Mouse (Mus musculus) forebrain, postnatal 0 days (tissue): Measurements from ENCODE around the gene Nfkbia. TPM values are rescaled to one million over a fixed set of nuclear protein-coding genes. Genes with fewer than 3 reads are reported as not detected.

Experiments used
- ATAC-seq: fragments of 200-750 bp; cut with Nextera tagmentation; 2 replicates; pipeline ENCODE4 v1.8.0; 2017; ENCODE audit warnings: mild to moderate bottlenecking, moderate library complexity
- DNase-seq: peaks from one replicate; pipeline ENCODE4 v3.0.0-alpha.2; 2015
- H3K27ac ChIP-seq: fragments of 300-500 bp; sonication (generic); 2 replicates; pipeline ENCODE4 v1.5.1; 2014; ENCODE audit warnings: low read depth, mild to moderate bottlenecking, antibody characterized with exemption, low read length, moderate library complexity, mixed read lengths
- H3K27me3 ChIP-seq: fragments of 300-500 bp; sonication (generic); 2 replicates; pipeline ENCODE4 v1.6.1; 2014; ENCODE audit warnings: mild to moderate bottlenecking, low read length, mixed read lengths; ENCODE audit not compliant: insufficient read depth
- H3K36me3 ChIP-seq: fragments of 300-500 bp; sonication (generic); 2 replicates; pipeline ENCODE4 v1.6.1; 2014; ENCODE audit warnings: mild to moderate bottlenecking, moderate library complexity; ENCODE audit not compliant: insufficient read depth
- H3K4me1 ChIP-seq: fragments of 300-500 bp; sonication (generic); 2 replicates; pipeline ENCODE4 v1.6.1; 2014; ENCODE audit warnings: antibody characterized with exemption; ENCODE audit not compliant: insufficient read depth
- H3K4me2 ChIP-seq: fragments of 300-500 bp; sonication (generic); 2 replicates; pipeline ENCODE4 v1.6.1; 2014; ENCODE audit warnings: low read depth, mild to moderate bottlenecking, moderate library complexity
- H3K4me3 ChIP-seq: fragments of 300-500 bp; sonication (generic); 2 replicates; pipeline ENCODE4 v1.5.1; 2014; ENCODE audit warnings: low read depth, low read length, mixed read lengths
- H3K9ac ChIP-seq: fragments of 300-500 bp; sonication (generic); 2 replicates; pipeline ENCODE4 v1.6.1; 2014; ENCODE audit warnings: mild to moderate bottlenecking
- H3K9me3 ChIP-seq: fragments of 300-500 bp; sonication (generic); 2 replicates; pipeline ENCODE4 v1.6.1; 2016; ENCODE audit warnings: low read length
- CTCF ChIP-seq: sonication (generic); IDR thresholded peaks from 2 replicates; pipeline ENCODE4 v1.5.1; 2016; ENCODE audit warnings: antibody characterized with exemption, control low read depth, low read depth
- WGBS: fragments of 180-500 bp; shearing (Covaris S2); extraction: QIAGEN DNeasy Blood & Tissue Kit; methylation state at CpG from one replicate; pipeline ENCODE4 v1.1.7; 2014; 5-methylcytosine and 5-hydroxymethylcytosine counted together
- polyA plus RNA-seq: library from polyadenylated mRNA; unstranded; fragments of >200 nt; fragmentation: Nextera tagmentation; extraction: Ambion mirVana; gene quantifications from 2 replicates; pipeline ENCODE4 v1.2.1, GENCODE M21; 2015
- total RNA-seq: library from RNA; depleted of rRNA; stranded (reverse); fragments of >200 nt; gene quantifications from 2 replicates; pipeline ENCODE4 v1.2.3, GENCODE M21; 2014

The Nfkbia gene
- total and polyA plus RNA-seq, 2 experiments from 2014 or later, result 48.2 to 75.8 TPM

- ATAC-seq (no peak), DNase-seq (no peak)
- Histone ChIP-seq H3K9ac (no peak overlapping the region), H3K4me1 (no peaks in the 10 kb centered on the region), H3K9me3 (no peaks in the 10 kb centered on the region), H3K4me2 (no peak overlapping the region), H3K27me3 (no peaks in the 10 kb centered on the region), H3K36me3 (peaks cover 12% of the 10 kb centered on the region), H3K27ac (no peak overlapping the region), H3K4me3 (no peak overlapping the region)
- WGBS, result 74% methylated on average over 5 of the region's 5 CpGs
- no peak for TF ChIP-seq CTCF
Observed at GRCm38 (mm10) chr12:55483591-55483990, 8.9 kb downstream of the Nfkbia start.

GRCm38 (mm10) chr12:55482732-55483131 lies 9.7 kb downstream of the Nfkbia start:
- Histone ChIP-seq H3K4me2 (no peak overlapping the region), H3K27ac (no peak overlapping the region), H3K4me1 (no peaks in the 10 kb centered on the region), H3K4me3 (no peak overlapping the region), H3K9ac (no peak overlapping the region), H3K9me3 (no peaks in the 10 kb centered on the region), H3K36me3 (0 out of 2 replicates have a peak, but pooled peaks cover 4% of the 10 kb centered on the region), H3K27me3 (no peaks in the 10 kb centered on the region)
- no peak for ATAC-seq
- WGBS, result 78% methylated on average over 10 of the region's 10 CpGs
- TF ChIP-seq CTCF, result no peak
- DNase-seq, result no peak

- Histone ChIP-seq H3K4me3 (no peak overlapping the region), H3K4me1 (no peaks in the 10 kb centered on the region), H3K9ac (no peak overlapping the region), H3K9me3 (no peaks in the 10 kb centered on the region), H3K36me3 (no peaks in the 10 kb centered on the region), H3K27me3 (no peaks in the 10 kb centered on the region), H3K27ac (no peak overlapping the region), H3K4me2 (no peak overlapping the region)
- TF ChIP-seq CTCF, result no peak
- 79% methylated on average over 4 of the region's 4 CpGs for WGBS
- ATAC-seq, result no peak
- no peak for DNase-seq
Observed at GRCm38 (mm10) chr12:55481739-55482138, 10.7 kb downstream of the Nfkbia start.

- no peaks in the 10 kb centered on the region for H3K27me3 ChIP-seq
- DNase-seq, result no peak
- H3K4me1 ChIP-seq, result no peaks in the 10 kb centered on the region
- no peak overlapping the region for H3K4me3 ChIP-seq
- no peak overlapping the region for H3K27ac ChIP-seq
- no peaks in the 10 kb centered on the region for H3K36me3 ChIP-seq
- H3K9me3 ChIP-seq, result no peaks in the 10 kb centered on the region
- ATAC-seq, result no peak
- no peak for TF ChIP-seq CTCF
- 89% methylated on average over 2 of the region's 2 CpGs for WGBS
- no peak overlapping the region for H3K4me2 ChIP-seq
- no peak overlapping the region for H3K9ac ChIP-seq
Observed at GRCm38 (mm10) chr12:55480471-55481153, 11.8 kb downstream of the Nfkbia start.

GRCm38 (mm10) chr12:55478901-55479300 lies 13.5 kb downstream of the Nfkbia start:
- no peak for TF ChIP-seq CTCF
- Histone ChIP-seq H3K9ac (no peak overlapping the region), H3K27me3 (no peaks in the 10 kb centered on the region), H3K4me2 (no peak overlapping the region), H3K9me3 (no peaks in the 10 kb centered on the region), H3K4me1 (no peaks in the 10 kb centered on the region), H3K36me3 (no peaks in the 10 kb centered on the region), H3K27ac (no peak overlapping the region), H3K4me3 (no peak overlapping the region)
- WGBS, result 69% methylated on average over 3 of the region's 3 CpGs
- DNase-seq (no peak), ATAC-seq (no peak)

- TF ChIP-seq CTCF, result no peak
Observed at GRCm38 (mm10) chr12:55474209-55474583, 18.3 kb downstream of the Nfkbia start.

GRCm38 (mm10) chr12:55473250-55474208 lies 18.9 kb downstream of the Nfkbia start:
- WGBS, result 31% methylated on average over 8 of the region's 8 CpGs
- no peak for TF ChIP-seq CTCF
- H3K4me1 ChIP-seq, result no peaks in the 10 kb centered on the region
- H3K9me3 ChIP-seq, result no peaks in the 10 kb centered on the region
- H3K4me2 ChIP-seq, result no peak overlapping the region
- ATAC-seq, result no peak
- no peak for DNase-seq
- no peak overlapping the region for H3K9ac ChIP-seq
- H3K27ac ChIP-seq, result no peak overlapping the region
- H3K4me3 ChIP-seq, result no peak overlapping the region
- no peaks in the 10 kb centered on the region for H3K27me3 ChIP-seq
- H3K36me3 ChIP-seq, result no peaks in the 10 kb centered on the region

More at GRCm38 (mm10) chr12:55474209-55474583, 18.3 kb downstream of the Nfkbia start:
- no peak overlapping the region for H3K4me2 ChIP-seq
- H3K4me3 ChIP-seq, result no peak overlapping the region
- no peaks in the 10 kb centered on the region for H3K4me1 ChIP-seq
- no peaks in the 10 kb centered on the region for H3K27me3 ChIP-seq
- ATAC-seq, result no peak
- no peak overlapping the region for H3K27ac ChIP-seq
- no peak overlapping the region for H3K9ac ChIP-seq
- WGBS, result 78% methylated on average over 13 of the region's 13 CpGs
- H3K9me3 ChIP-seq, result no peaks in the 10 kb centered on the region
- H3K36me3 ChIP-seq, result no peaks in the 10 kb centered on the region
- no peak for DNase-seq
